Mouse (Mus musculus) hindbrain, embryonic 14.5 days (tissue): ENCODE measurements around the gene Fabp6. TPM values are rescaled to one million over a fixed set of nuclear protein-coding genes. Genes with fewer than 3 reads are reported as not detected.
A peak's percentile ranks its signal among the peaks of the same experiment; 100 is the strongest.

ENCODE experiments used
- ATAC-seq: fragments of 200-750 bp; cut with Nextera tagmentation; 2 replicates; pipeline ENCODE4 v1.8.0; 2017; ENCODE audit warnings: moderate number of reproducible peaks, mild to moderate bottlenecking, moderate TSS enrichment, moderate library complexity; ENCODE audit not compliant: low FRiP score
- DNase-seq: peaks from one replicate; pipeline ENCODE4 v3.0.0-alpha.2; 2015; ENCODE audit warnings: low spot score
- H3K27ac ChIP-seq: fragments of 300-500 bp; sonication (generic); 2 replicates; pipeline ENCODE4 v1.5.1; 2014; ENCODE audit warnings: mild to moderate bottlenecking, moderate library complexity
- H3K27me3 ChIP-seq: fragments of 300-500 bp; sonication (generic); 2 replicates; pipeline ENCODE4 v1.6.1; 2014; ENCODE audit warnings: mild to moderate bottlenecking, low read length, mixed read lengths; ENCODE audit not compliant: control insufficient read depth, insufficient read depth
- H3K36me3 ChIP-seq: fragments of 300-500 bp; sonication (generic); replicated peaks from 2 replicates; pipeline ENCODE4 v1.6.1; 2014; ENCODE audit not compliant: control insufficient read depth, insufficient read depth
- H3K4me1 ChIP-seq: fragments of 300-500 bp; sonication (generic); replicated peaks from 2 replicates; pipeline ENCODE4 v1.6.1; 2014; ENCODE audit warnings: antibody characterized with exemption, low read length, mixed read lengths; ENCODE audit not compliant: control insufficient read depth, insufficient read depth
- H3K4me2 ChIP-seq: fragments of 300-500 bp; sonication (generic); replicated peaks from 2 replicates; pipeline ENCODE4 v1.6.1; 2014; ENCODE audit warnings: mild to moderate bottlenecking, moderate library complexity
- H3K4me3 ChIP-seq: fragments of 300-500 bp; sonication (generic); replicated peaks from 2 replicates; pipeline ENCODE4 v1.5.1; 2014; ENCODE audit warnings: mild to moderate bottlenecking, low read length
- H3K9ac ChIP-seq: fragments of 300-500 bp; sonication (generic); 2 replicates; pipeline ENCODE4 v1.6.1; 2014
- H3K9me3 ChIP-seq: fragments of 300-500 bp; sonication (generic); 2 replicates; pipeline ENCODE4 v1.6.1; 2016; ENCODE audit warnings: low read length; ENCODE audit not compliant: control insufficient read depth
- WGBS: fragments of 180-500 bp; shearing (Covaris S2); extraction: QIAGEN DNeasy Blood & Tissue Kit; methylation state at CpG from one replicate; pipeline ENCODE4 v1.1.7; 2014; 5-methylcytosine and 5-hydroxymethylcytosine counted together
- polyA plus RNA-seq: library from polyadenylated mRNA; unstranded; fragments of >200 nt; fragmentation: Nextera tagmentation; extraction: Ambion mirVana; gene quantifications from 2 replicates; pipeline ENCODE4 v1.2.1, GENCODE M21; 2014

Gene Fabp6
- polyA plus RNA-seq, 1 experiment from 2014 or later = not detected

- no peak for DNase-seq
- peak overlapping the region; percentile 16; the same call in 1 of the 2 replicates for H3K9ac ChIP-seq
Measured at GRCm38 (mm10) chr11:43626927-43627645, 25.7 kb upstream of the Fabp6 start.

GRCm38 (mm10) chr11:43626300-43626926, 25.1 kb upstream of the Fabp6 start:
- Histone ChIP-seq H3K27me3 (no peaks in the 10 kb centered on the region), H3K4me1 (peaks cover 11% of the 10 kb centered on the region), H3K36me3 (no peaks in the 10 kb centered on the region), H3K4me2 (peak overlapping the region; percentile 43), H3K4me3 (no peak overlapping the region), H3K27ac (peak overlapping the region; percentile 71), H3K9me3 (no peaks in the 10 kb centered on the region), H3K9ac (peak overlapping the region; percentile 16)
- ATAC-seq (peak; percentile 56; the same call in 1 of the 2 replicates), DNase-seq (peak; percentile 59)
- whole genome bisulfite sequencing = 10% methylated on average over 12 of the region's 12 CpGs

More at GRCm38 (mm10) chr11:43626927-43627645, 25.7 kb upstream of the Fabp6 start:
- H3K4me1 ChIP-seq = peaks cover 11% of the 10 kb centered on the region
- no peaks in the 10 kb centered on the region for H3K27me3 ChIP-seq
- WGBS = 30% methylated on average over 18 of the region's 18 CpGs
- peak overlapping the region; percentile 71; the same call in 1 of the 2 replicates for H3K27ac ChIP-seq
- peak overlapping the region; percentile 43 for H3K4me2 ChIP-seq
- H3K9me3 ChIP-seq = no peaks in the 10 kb centered on the region
- H3K36me3 ChIP-seq = no peaks in the 10 kb centered on the region
- 0 out of 2 replicates have a peak, but pooled peaks have one; percentile 4 for ATAC-seq
- no peak overlapping the region for H3K4me3 ChIP-seq

- no peak overlapping the region for H3K4me3 ChIP-seq
- no peaks in the 10 kb centered on the region for H3K9me3 ChIP-seq
- DNase-seq (no peak), ATAC-seq (no peak)
- no peaks in the 10 kb centered on the region for H3K36me3 ChIP-seq
- no peak overlapping the region for H3K27ac ChIP-seq
- H3K27me3 ChIP-seq = no peaks in the 10 kb centered on the region
- H3K4me1 ChIP-seq = peaks cover 11% of the 10 kb centered on the region
- H3K4me2 ChIP-seq = no peak overlapping the region
- 97% methylated on average over 1 of the region's 1 CpGs for WGBS
- no peak overlapping the region for H3K9ac ChIP-seq
Measured at GRCm38 (mm10) chr11:43624341-43624740, 23.0 kb upstream of the Fabp6 start.

GRCm38 (mm10) chr11:43621769-43622168, 20.4 kb upstream of the Fabp6 start:
- Histone ChIP-seq H3K9ac (no peak overlapping the region), H3K27ac (no peak overlapping the region), H3K36me3 (no peaks in the 10 kb centered on the region), H3K4me2 (no peak overlapping the region), H3K4me3 (no peak overlapping the region), H3K9me3 (no peaks in the 10 kb centered on the region), H3K4me1 (peaks cover 13% of the 10 kb centered on the region), H3K27me3 (no peaks in the 10 kb centered on the region)
- DNase-seq (no peak), ATAC-seq (no peak)
- 85% methylated on average over 5 of the region's 5 CpGs for WGBS

- no peak for DNase-seq
Measured at GRCm38 (mm10) chr11:43618403-43618802, 17.1 kb upstream of the Fabp6 start.

GRCm38 (mm10) chr11:43617924-43618323, 16.6 kb upstream of the Fabp6 start:
- 23% methylated on average over 5 of the region's 5 CpGs for WGBS
- Histone ChIP-seq H3K9me3 (no peaks in the 10 kb centered on the region), H3K4me1 (peaks cover 13% of the 10 kb centered on the region), H3K4me3 (no peak overlapping the region), H3K27ac (peak overlapping the region; percentile 9; the same call in 1 of the 2 replicates), H3K36me3 (no peaks in the 10 kb centered on the region), H3K4me2 (no peak overlapping the region), H3K9ac (no peak overlapping the region), H3K27me3 (no peaks in the 10 kb centered on the region)
- DNase-seq (no peak), ATAC-seq (peak; percentile 42; the same call in 1 of the 2 replicates)

More at GRCm38 (mm10) chr11:43618403-43618802, 17.1 kb upstream of the Fabp6 start:
- 34% methylated on average over 7 of the region's 7 CpGs for WGBS
- no peaks in the 10 kb centered on the region for H3K36me3 ChIP-seq
- H3K9me3 ChIP-seq = no peaks in the 10 kb centered on the region
- no peak overlapping the region for H3K4me2 ChIP-seq
- no peak overlapping the region for H3K4me3 ChIP-seq
- H3K9ac ChIP-seq = no peak overlapping the region
- H3K4me1 ChIP-seq = peaks cover 8% of the 10 kb centered on the region
- peak; percentile 54; the same call in 1 of the 2 replicates for ATAC-seq
- no peaks in the 10 kb centered on the region for H3K27me3 ChIP-seq
- peak overlapping the region; percentile 9; the same call in 1 of the 2 replicates for H3K27ac ChIP-seq

- Histone ChIP-seq H3K4me2 (no peak overlapping the region), H3K36me3 (no peaks in the 10 kb centered on the region), H3K9ac (peak overlapping the region; percentile 8; the same call in 1 of the 2 replicates), H3K27me3 (no peaks in the 10 kb centered on the region), H3K4me3 (no peak overlapping the region), H3K27ac (peak overlapping the region; percentile 73), H3K4me1 (peaks cover 8% of the 10 kb centered on the region), H3K9me3 (no peaks in the 10 kb centered on the region)
- DNase-seq (peak; percentile 91), ATAC-seq (peak; percentile 86)
- WGBS = 21% methylated on average over 12 of the region's 12 CpGs
Measured at GRCm38 (mm10) chr11:43612834-43613488, 11.6 kb upstream of the Fabp6 start.

GRCm38 (mm10) chr11:43610662-43611033, 9.3 kb upstream of the Fabp6 start:
- WGBS = 82% methylated on average over 5 of the region's 5 CpGs
- H3K4me3 ChIP-seq = no peak overlapping the region
- DNase-seq = no peak

More at GRCm38 (mm10) chr11:43610662-43611033, 9.3 kb upstream of the Fabp6 start:
- H3K4me1 ChIP-seq = peaks cover 7% of the 10 kb centered on the region; the same call in 1 of the 2 replicates
- H3K36me3 ChIP-seq = no peaks in the 10 kb centered on the region
- H3K27me3 ChIP-seq = no peaks in the 10 kb centered on the region
- no peak for ATAC-seq
- H3K27ac ChIP-seq = no peak overlapping the region
- no peak overlapping the region for H3K4me2 ChIP-seq
- no peaks in the 10 kb centered on the region for H3K9me3 ChIP-seq
- no peak overlapping the region for H3K9ac ChIP-seq
